Mouse (Mus musculus) central nervous system, embryonic 11.5 days (tissue): ENCODE results near the gene Ddit4l. TPM values are rescaled to one million over a fixed set of nuclear protein-coding genes. Genes with fewer than 3 reads are reported as not detected.

ENCODE experiments used
- polyA plus RNA-seq: library from polyadenylated mRNA; depleted of rRNA; stranded (reverse); fragments of >200 nt; gene quantifications from 2 replicates; pipeline ENCODE4 v1.2.3, GENCODE M21; 2012; rRNA removed

The Ddit4l gene
- polyA plus RNA-seq = 3.8 and 5.2 TPM in 2 replicates

GRCm38 (mm10) chr3:137621312-137621711 is at the start of gene Ddit4l:
Gene Ddit4l, plus strand, starts transcription at chr3:137621612.

GRCm38 (mm10) chr3:137671224-137671623 is 49.8 kb downstream of the Ddit4l start, which contains the start of gene Gm21962:
Gene Gm21962, plus strand, starts transcription at chr3:137671524.

Other genes with a start within 250 kb of the Ddit4l start
- gene Gm21962, start 49.9 kb downstream of the Ddit4l start, polyA plus RNA-seq = not detected in 2 replicates
- 1,762 and 2,270 TPM in 2 replicates for gene H2afz, start 242.9 kb downstream of the Ddit4l start, polyA plus RNA-seq
- 3.8 and 6.3 TPM in 2 replicates for gene Dnajb14, start 246.1 kb downstream of the Ddit4l start, polyA plus RNA-seq